Mouse (Mus musculus) kidney, adult 2 months (tissue): ENCODE measurements around the gene Ntng2. TPM values are rescaled to one million over a fixed set of nuclear protein-coding genes. Genes with fewer than 3 reads are reported as not detected.

Source experiments
- DNase-seq: peaks from one replicate; pipeline ENCODE4 v3.0.0; 2021
- H3K27ac ChIP-seq: fragments of 200-500 bp; 2 replicates; pipeline ENCODE4 v1.5.1; 2012; ENCODE audit warnings: low read depth, low read length, control low read depth, inconsistent platforms; ENCODE audit not compliant: insufficient read depth
- H3K27me3 ChIP-seq: fragments of 200-500 bp; replicated peaks from 2 replicates; pipeline ENCODE4 v1.6.1; 2012; ENCODE audit warnings: mild to moderate bottlenecking, moderate library complexity, low read length, inconsistent platforms; ENCODE audit not compliant: control insufficient read depth, insufficient read depth
- H3K36me3 ChIP-seq: fragments of 200-500 bp; 2 replicates; pipeline ENCODE4 v1.6.1; 2012; ENCODE audit warnings: mild to moderate bottlenecking, moderate library complexity, low read length, inconsistent platforms; ENCODE audit not compliant: control insufficient read depth, insufficient read depth
- H3K4me1 ChIP-seq: fragments of 200-500 bp; 2 replicates; pipeline ENCODE4 v1.6.1; 2011; ENCODE audit warnings: low read length; ENCODE audit not compliant: control insufficient read depth, insufficient read depth
- H3K4me3 ChIP-seq: fragments of 200-500 bp; 2 replicates; pipeline ENCODE4 v1.5.1; 2011; ENCODE audit warnings: mild to moderate bottlenecking, low read depth, low read length, control low read depth; ENCODE audit not compliant: insufficient read depth
- CTCF ChIP-seq: fragments of 200-500 bp; conservative IDR thresholded peaks from 2 replicates; pipeline ENCODE4 v1.5.1; 2011; ENCODE audit warnings: low read depth, mild to moderate bottlenecking, control low read depth, low read length, moderate library complexity, mixed read lengths; ENCODE audit not compliant: insufficient read depth, insufficient read length
- POLR2A ChIP-seq: fragments of 200-500 bp; IDR thresholded peaks from one replicate; pipeline ENCODE4 v1.6.1; 2011; ENCODE audit warnings: low read depth, low read length, control low read depth
- WGBS: fragments of 180-500 bp; shearing (Covaris S2); methylation state at CpG from one replicate; pipeline ENCODE4 v1.1.7; 2018; 5-methylcytosine and 5-hydroxymethylcytosine counted together
- polyA plus RNA-seq: library from polyadenylated mRNA; depleted of rRNA; stranded (reverse); fragments of >200 nt; gene quantifications from 2 replicates; pipeline ENCODE4 v1.2.3, GENCODE M21; 2012

Gene Ntng2
- polyA plus RNA-seq, 1 experiment = 18.2 TPM

- TF ChIP-seq POLR2A (no peak), CTCF (no peak)
- 91% methylated on average over 5 of the region's 5 CpGs for WGBS
- Histone ChIP-seq H3K36me3 (no peaks in the 10 kb centered on the region), H3K27me3 (no peaks in the 10 kb centered on the region), H3K4me1 (no peaks in the 10 kb centered on the region), H3K4me3 (no peak overlapping the region), H3K27ac (no peak overlapping the region)
- DNase-seq = no peak
Observed at GRCm38 (mm10) chr2:29218831-29219230, 34.0 kb downstream of the Ntng2 start.

- H3K4me1 ChIP-seq = no peaks in the 10 kb centered on the region
- H3K36me3 ChIP-seq = no peaks in the 10 kb centered on the region
- no peaks in the 10 kb centered on the region for H3K27me3 ChIP-seq
- no peak overlapping the region for H3K27ac ChIP-seq
- H3K4me3 ChIP-seq = no peak overlapping the region
- TF ChIP-seq POLR2A (no peak), CTCF (0 out of 2 replicates have a peak, but pooled peaks have one; percentile 5)
- peak; percentile 12 for DNase-seq
- WGBS = 60% methylated on average over 10 of the region's 10 CpGs
Observed at GRCm38 (mm10) chr2:29217897-29218296, 34.9 kb downstream of the Ntng2 start.

GRCm38 (mm10) chr2:29217042-29217441 lies 35.8 kb downstream of the Ntng2 start:
- Histone ChIP-seq H3K4me1 (no peaks in the 10 kb centered on the region), H3K36me3 (no peaks in the 10 kb centered on the region), H3K4me3 (no peak overlapping the region), H3K27ac (no peak overlapping the region), H3K27me3 (no peaks in the 10 kb centered on the region)
- DNase-seq = no peak
- 90% methylated on average over 5 of the region's 5 CpGs for WGBS
- TF ChIP-seq CTCF = no peak
- TF ChIP-seq POLR2A = no peak

- DNase-seq = peak; percentile 59
- H3K27me3 ChIP-seq = no peaks in the 10 kb centered on the region
- H3K4me3 ChIP-seq = no peak overlapping the region
- no peak overlapping the region for H3K27ac ChIP-seq
- no peaks in the 10 kb centered on the region for H3K36me3 ChIP-seq
- TF ChIP-seq POLR2A (no peak), CTCF (peak; percentile 61)
- no peaks in the 10 kb centered on the region for H3K4me1 ChIP-seq
- WGBS = 59% methylated on average over 8 of the region's 8 CpGs
Observed at GRCm38 (mm10) chr2:29216286-29217012, 36.4 kb downstream of the Ntng2 start.

GRCm38 (mm10) chr2:29206156-29206555 lies 46.6 kb downstream of the Ntng2 start:
- 37% methylated on average over 8 of the region's 8 CpGs for WGBS
- DNase-seq = no peak
- no peak for TF ChIP-seq POLR2A
- TF ChIP-seq CTCF = no peak
- H3K4me3 ChIP-seq = no peak overlapping the region
- no peaks in the 10 kb centered on the region for H3K4me1 ChIP-seq
- H3K36me3 ChIP-seq = no peaks in the 10 kb centered on the region
- H3K27me3 ChIP-seq = no peaks in the 10 kb centered on the region
- H3K27ac ChIP-seq = no peak overlapping the region

GRCm38 (mm10) chr2:29201223-29201955 lies 51.4 kb downstream of the Ntng2 start:
- TF ChIP-seq CTCF (no peak), POLR2A (no peak)
- Histone ChIP-seq H3K27me3 (no peaks in the 10 kb centered on the region), H3K4me3 (no peak overlapping the region), H3K36me3 (no peaks in the 10 kb centered on the region), H3K4me1 (no peaks in the 10 kb centered on the region), H3K27ac (no peak overlapping the region)
- DNase-seq = no peak
- WGBS = 64% methylated on average over 11 of the region's 11 CpGs

GRCm38 (mm10) chr2:29199909-29200308 lies 52.9 kb downstream of the Ntng2 start:
- H3K4me3 ChIP-seq = no peak overlapping the region
- DNase-seq = peak; percentile 27
- H3K27ac ChIP-seq = no peak overlapping the region
- 2% methylated on average over 3 of the region's 3 CpGs for WGBS
- no peaks in the 10 kb centered on the region for H3K27me3 ChIP-seq
- H3K36me3 ChIP-seq = no peaks in the 10 kb centered on the region
- no peaks in the 10 kb centered on the region for H3K4me1 ChIP-seq
- TF ChIP-seq POLR2A (no peak), CTCF (peak; percentile 71)
